Mouse (Mus musculus): ENCODE measurements around the gene Rars2. TPM values are rescaled to one million over a fixed set of nuclear protein-coding genes. Genes with fewer than 3 reads are reported as not detected.

Gene Rars2
- polyA plus RNA-seq, 1 experiment from 2014 or later: 74.5 TPM

DNA sequence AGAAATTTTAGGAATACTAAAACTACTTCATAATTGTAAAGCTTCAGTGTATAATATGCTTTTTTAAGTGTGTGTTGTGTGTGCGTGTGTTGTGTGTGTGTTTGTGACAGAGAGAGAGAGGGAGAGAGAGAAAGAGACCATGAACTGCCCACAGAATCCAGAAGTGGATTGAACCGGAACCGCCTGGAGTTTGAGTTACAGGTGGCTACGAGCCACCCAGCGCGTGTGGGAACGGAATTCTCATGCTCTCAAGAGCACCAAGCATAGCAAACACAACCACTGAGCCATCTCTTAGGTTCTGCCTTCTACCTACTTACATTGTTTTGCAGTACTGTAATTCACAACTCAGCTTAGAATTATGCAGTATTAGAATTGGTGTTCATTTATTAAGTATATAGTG is 19.4 kb downstream of the Rars2 start:
- Histone ChIP-seq H3K4me2 (ENCODE audit: low read depth, low read length) (no peak overlapping the region), H3K9ac (ENCODE audit: low read depth, low read length) (no peak overlapping the region), H3K36me3 (ENCODE audit: control insufficient read depth, insufficient read depth, low read length) (peaks cover 8% of the 10 kb centered on the region; the same call in 1 of the 2 replicates), H3K4me3 (ENCODE audit: low read length) (no peak overlapping the region), H3K27me3 (replicated peaks; ENCODE audit: control insufficient read depth, insufficient read depth, low read length) (no peaks in the 10 kb centered on the region), H3K9me3 (ENCODE audit: control insufficient read depth, low read length) (no peaks in the 10 kb centered on the region), H3K4me1 (ENCODE audit: control insufficient read depth, insufficient read depth, low read length) (no peaks in the 10 kb centered on the region), H3K27ac (ENCODE audit: low read length) (no peak overlapping the region)
- ATAC-seq: no peak
- 97% methylated on average over 7 of the region's 7 CpGs for WGBS

DNA sequence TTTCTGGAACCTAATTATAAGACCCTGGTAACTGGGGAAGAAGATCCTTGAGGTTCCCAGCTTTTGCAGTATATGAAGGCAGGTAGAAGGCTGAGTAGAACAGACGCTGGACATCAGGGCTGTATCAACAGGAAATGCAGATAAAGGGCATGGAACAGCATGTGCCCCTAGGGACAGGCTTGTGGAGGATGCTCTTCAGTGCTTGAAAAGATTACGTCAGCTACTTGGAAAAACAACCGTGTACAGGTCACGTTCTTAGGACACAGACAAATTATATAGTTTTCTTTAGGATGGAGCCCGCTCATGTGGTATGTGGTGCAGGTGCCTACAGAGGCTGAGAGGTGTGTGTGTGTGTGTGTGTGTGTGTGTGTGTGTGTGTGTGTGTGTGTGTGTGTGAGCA is 21.3 kb downstream of the Rars2 start:
- Histone ChIP-seq H3K9me3 (ENCODE audit: control insufficient read depth, low read length) (no peaks in the 10 kb centered on the region), H3K36me3 (ENCODE audit: control insufficient read depth, insufficient read depth, low read length) (peaks cover 11% of the 10 kb centered on the region), H3K4me2 (ENCODE audit: low read depth, low read length) (no peak overlapping the region), H3K4me1 (ENCODE audit: control insufficient read depth, insufficient read depth, low read length) (no peaks in the 10 kb centered on the region), H3K9ac (ENCODE audit: low read depth, low read length) (no peak overlapping the region), H3K4me3 (ENCODE audit: low read length) (no peak overlapping the region), H3K27ac (ENCODE audit: low read length) (no peak overlapping the region), H3K27me3 (replicated peaks; ENCODE audit: control insufficient read depth, insufficient read depth, low read length) (no peaks in the 10 kb centered on the region)
- 85% methylated on average over 5 of the region's 5 CpGs for WGBS
- ATAC-seq: no peak

DNA sequence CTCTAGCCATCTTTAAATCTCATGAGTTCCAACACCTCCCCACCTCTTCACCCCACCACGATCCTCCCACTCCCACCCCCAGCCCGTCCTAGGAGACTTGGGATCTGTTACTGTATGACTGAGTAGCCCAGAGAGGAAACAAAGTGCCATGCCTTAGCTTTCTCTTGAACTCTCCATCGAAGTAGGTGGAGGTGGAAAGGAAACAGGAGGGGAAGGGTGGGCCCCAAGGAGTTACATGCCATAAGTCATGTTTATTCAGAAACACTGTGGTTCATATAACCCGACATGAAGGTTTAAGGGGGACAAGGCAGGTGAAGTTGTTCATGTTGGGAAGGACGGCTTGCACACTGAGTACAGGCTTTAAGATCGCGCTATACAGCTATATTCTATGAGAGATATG is 22.6 kb downstream of the Rars2 start:
- no peaks in the 10 kb centered on the region for H3K9me3 ChIP-seq (ENCODE audit: control insufficient read depth, low read length)
- no peak overlapping the region for H3K4me3 ChIP-seq (ENCODE audit: low read length)
- no peak overlapping the region for H3K9ac ChIP-seq (ENCODE audit: low read depth, low read length)
- no peaks in the 10 kb centered on the region for H3K27me3 ChIP-seq (replicated peaks; ENCODE audit: control insufficient read depth, insufficient read depth, low read length)
- no peak for ATAC-seq
- peaks cover 11% of the 10 kb centered on the region for H3K36me3 ChIP-seq (ENCODE audit: control insufficient read depth, insufficient read depth, low read length)
- 88% methylated on average over 7 of the region's 7 CpGs for WGBS
- H3K27ac ChIP-seq (ENCODE audit: low read length): no peak overlapping the region
- H3K4me2 ChIP-seq (ENCODE audit: low read depth, low read length): no peak overlapping the region
- H3K4me1 ChIP-seq (ENCODE audit: control insufficient read depth, insufficient read depth, low read length): no peaks in the 10 kb centered on the region

DNA sequence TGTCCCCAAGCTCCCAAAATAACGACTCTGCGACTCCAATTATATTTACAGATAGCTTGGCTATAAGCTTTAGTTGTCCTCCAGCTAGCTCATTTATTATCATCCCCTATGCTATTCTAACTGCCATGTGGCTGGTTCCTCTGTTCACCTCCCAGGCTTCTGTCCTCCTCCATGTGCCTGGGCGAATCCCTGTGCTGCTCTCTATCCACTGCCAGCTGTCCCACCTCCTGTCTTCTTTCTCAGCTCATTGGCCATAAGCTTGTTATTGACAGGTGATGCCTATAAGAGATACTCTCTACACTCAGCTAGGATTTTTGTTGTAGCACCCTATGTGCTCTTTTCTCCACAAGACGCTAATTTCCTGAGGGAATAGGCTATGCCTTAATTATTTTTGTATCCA is 23.1 kb downstream of the Rars2 start:
- Histone ChIP-seq H3K27ac (ENCODE audit: low read length) (no peak overlapping the region), H3K4me3 (ENCODE audit: low read length) (no peak overlapping the region), H3K36me3 (ENCODE audit: control insufficient read depth, insufficient read depth, low read length) (peaks cover 11% of the 10 kb centered on the region), H3K9ac (ENCODE audit: low read depth, low read length) (no peak overlapping the region), H3K4me2 (ENCODE audit: low read depth, low read length) (no peak overlapping the region), H3K9me3 (ENCODE audit: control insufficient read depth, low read length) (no peaks in the 10 kb centered on the region), H3K27me3 (replicated peaks; ENCODE audit: control insufficient read depth, insufficient read depth, low read length) (no peaks in the 10 kb centered on the region), H3K4me1 (ENCODE audit: control insufficient read depth, insufficient read depth, low read length) (no peaks in the 10 kb centered on the region)
- 84% methylated on average over 4 of the region's 4 CpGs for WGBS
- ATAC-seq: no peak

DNA sequence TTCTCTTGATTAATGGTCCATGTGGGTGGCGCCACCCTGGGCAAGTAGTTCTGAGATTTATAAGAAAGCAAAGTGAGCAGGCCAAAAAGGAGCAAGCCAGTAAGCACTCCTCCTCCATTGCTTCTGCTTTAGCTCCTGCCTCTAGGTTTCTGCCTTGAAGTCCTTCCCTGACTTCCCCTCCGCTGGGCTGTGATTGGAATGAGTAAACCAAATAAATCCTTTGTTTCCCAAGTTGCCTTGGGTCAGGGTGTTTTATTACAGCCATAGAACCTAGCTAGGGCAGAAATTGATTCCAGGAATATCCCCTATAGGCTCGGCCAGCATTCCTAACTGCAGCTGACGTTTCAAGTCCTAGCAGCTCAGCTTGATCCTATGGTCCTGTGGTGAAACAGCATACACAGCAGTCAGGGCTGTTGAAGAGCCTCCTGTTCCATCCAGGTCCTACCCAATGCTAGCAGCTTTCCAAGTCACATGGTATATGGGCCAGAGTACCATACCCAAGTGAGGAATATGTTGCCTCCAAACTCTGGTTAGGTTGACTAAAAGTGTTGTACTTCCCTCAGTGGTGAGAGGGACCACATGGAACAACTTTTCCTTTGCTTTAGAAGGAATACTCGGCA is 25.1 kb downstream of the Rars2 start:
- H3K27me3 ChIP-seq (replicated peaks; ENCODE audit: control insufficient read depth, insufficient read depth, low read length): no peaks in the 10 kb centered on the region
- no peak overlapping the region for H3K4me3 ChIP-seq (ENCODE audit: low read length)
- no peak overlapping the region for H3K27ac ChIP-seq (ENCODE audit: low read length)
- peaks cover 11% of the 10 kb centered on the region for H3K36me3 ChIP-seq (ENCODE audit: control insufficient read depth, insufficient read depth, low read length)
- no peaks in the 10 kb centered on the region for H3K9me3 ChIP-seq (ENCODE audit: control insufficient read depth, low read length)
- H3K9ac ChIP-seq (ENCODE audit: low read depth, low read length): no peak overlapping the region
- ATAC-seq: no peak
- 82% methylated on average over 5 of the region's 5 CpGs for WGBS
- H3K4me1 ChIP-seq (ENCODE audit: control insufficient read depth, insufficient read depth, low read length): no peaks in the 10 kb centered on the region
- no peak overlapping the region for H3K4me2 ChIP-seq (ENCODE audit: low read depth, low read length)

DNA sequence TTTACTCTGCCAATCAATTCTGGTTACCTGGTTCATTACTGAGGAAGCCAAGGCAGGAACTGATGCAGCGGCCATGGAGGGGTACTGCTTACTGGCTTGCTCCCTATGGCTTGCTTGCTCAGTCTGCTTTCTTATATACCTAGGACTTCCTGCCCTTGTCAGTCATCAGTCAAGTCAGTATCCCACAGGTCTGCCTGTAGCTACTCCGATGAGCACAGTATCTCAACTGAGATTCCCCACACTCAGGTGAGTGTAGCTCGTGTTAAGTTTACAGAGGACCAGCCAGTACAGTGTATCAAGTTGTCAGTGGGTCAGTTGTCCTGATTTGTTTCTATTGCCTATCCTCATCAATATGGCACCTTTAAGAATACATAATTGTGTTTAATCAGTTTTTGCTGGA is 26.0 kb downstream of the Rars2 start:
- Histone ChIP-seq H3K27ac (ENCODE audit: low read length) (no peak overlapping the region), H3K4me3 (ENCODE audit: low read length) (no peak overlapping the region), H3K4me1 (ENCODE audit: control insufficient read depth, insufficient read depth, low read length) (no peaks in the 10 kb centered on the region), H3K27me3 (replicated peaks; ENCODE audit: control insufficient read depth, insufficient read depth, low read length) (no peaks in the 10 kb centered on the region), H3K36me3 (ENCODE audit: control insufficient read depth, insufficient read depth, low read length) (peaks cover 11% of the 10 kb centered on the region), H3K9me3 (ENCODE audit: control insufficient read depth, low read length) (no peaks in the 10 kb centered on the region), H3K9ac (ENCODE audit: low read depth, low read length) (no peak overlapping the region), H3K4me2 (ENCODE audit: low read depth, low read length) (no peak overlapping the region)
- no peak for ATAC-seq
- WGBS: 100% methylated on average over 3 of the region's 3 CpGs

DNA sequence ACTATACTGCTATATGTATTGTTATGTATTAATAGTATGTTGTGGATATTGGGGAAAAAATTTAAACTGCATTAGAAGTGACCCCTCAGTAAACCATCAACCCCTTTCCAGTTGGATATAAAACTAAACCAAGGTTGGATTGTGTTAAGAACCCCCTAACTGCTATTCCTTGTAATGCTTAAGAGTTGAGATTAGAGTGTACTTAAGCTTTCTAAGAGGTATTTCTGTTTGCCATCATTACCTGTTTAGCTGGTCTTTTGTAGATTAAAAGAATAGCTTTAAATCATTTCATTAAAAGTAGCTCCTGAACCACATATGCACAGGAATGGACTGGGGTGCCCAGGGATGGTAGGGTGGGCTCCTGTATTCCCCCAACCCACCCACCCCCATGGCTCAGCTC is 30.0 kb downstream of the Rars2 start:
- no peak overlapping the region for H3K4me2 ChIP-seq (ENCODE audit: low read depth, low read length)
- no peak for ATAC-seq

DNA sequence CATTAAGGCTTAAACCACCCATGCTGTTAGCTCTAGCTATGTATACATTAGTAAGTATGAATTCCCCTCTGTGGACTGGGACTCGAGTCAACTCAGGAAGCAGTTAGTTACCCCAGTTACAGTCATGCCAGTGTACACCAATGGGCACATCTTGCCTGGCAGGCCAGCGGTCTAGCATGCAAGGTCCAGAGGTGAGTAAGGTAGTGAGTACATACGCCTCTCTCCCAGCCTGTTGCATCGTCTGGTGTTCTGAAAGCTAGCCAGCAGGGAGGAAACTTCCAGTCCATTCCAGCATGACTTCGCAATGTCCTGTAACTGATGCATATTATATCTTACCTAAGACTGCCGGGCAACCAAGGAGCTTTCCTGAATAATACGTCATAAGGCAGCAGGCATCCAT is 38.4 kb downstream of the Rars2 start:
- no peaks in the 10 kb centered on the region for H3K27me3 ChIP-seq (replicated peaks; ENCODE audit: control insufficient read depth, insufficient read depth, low read length)
- no peak overlapping the region for H3K27ac ChIP-seq (ENCODE audit: low read length)
- H3K4me1 ChIP-seq (ENCODE audit: control insufficient read depth, insufficient read depth, low read length): no peaks in the 10 kb centered on the region
- H3K4me3 ChIP-seq (ENCODE audit: low read length): no peak overlapping the region
- ATAC-seq: no peak
- H3K9me3 ChIP-seq (ENCODE audit: control insufficient read depth, low read length): no peaks in the 10 kb centered on the region
- no peak overlapping the region for H3K4me2 ChIP-seq (ENCODE audit: low read depth, low read length)
- peaks cover 17% of the 10 kb centered on the region for H3K36me3 ChIP-seq (ENCODE audit: control insufficient read depth, insufficient read depth, low read length)
- no peak overlapping the region for H3K9ac ChIP-seq (ENCODE audit: low read depth, low read length)
- 90% methylated on average over 7 of the region's 7 CpGs for WGBS

More for the DNA sequence above, 30.0 kb downstream of the Rars2 start:
- Histone ChIP-seq H3K9me3 (ENCODE audit: control insufficient read depth, low read length) (no peaks in the 10 kb centered on the region), H3K4me1 (ENCODE audit: control insufficient read depth, insufficient read depth, low read length) (no peaks in the 10 kb centered on the region), H3K27ac (ENCODE audit: low read length) (no peak overlapping the region), H3K36me3 (ENCODE audit: control insufficient read depth, insufficient read depth, low read length) (peaks cover 12% of the 10 kb centered on the region), H3K27me3 (replicated peaks; ENCODE audit: control insufficient read depth, insufficient read depth, low read length) (no peaks in the 10 kb centered on the region), H3K9ac (ENCODE audit: low read depth, low read length) (no peak overlapping the region), H3K4me3 (ENCODE audit: low read length) (no peak overlapping the region)

DNA sequence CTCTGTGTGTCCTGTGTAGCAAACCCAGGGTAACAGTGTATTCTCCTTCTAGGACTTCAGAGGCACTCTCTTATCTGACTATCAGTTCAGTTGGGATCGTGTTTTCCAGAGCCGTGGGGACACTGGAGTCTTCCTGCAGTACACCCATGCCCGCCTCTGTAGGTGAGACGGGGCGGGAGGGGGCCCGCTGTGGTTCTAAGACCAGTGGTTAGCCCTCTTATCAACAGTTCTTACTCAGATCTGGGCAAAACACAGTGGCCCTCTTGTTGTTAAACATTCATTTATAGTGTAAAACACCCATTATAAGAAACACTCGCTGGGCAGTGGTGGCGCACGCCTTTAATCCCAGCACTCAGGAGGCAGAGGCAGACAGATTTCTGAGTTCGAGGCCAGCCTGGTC is 41.3 kb downstream of the Rars2 start:
- no peak for ATAC-seq
- Histone ChIP-seq H3K9ac (ENCODE audit: low read depth, low read length) (no peak overlapping the region), H3K27ac (ENCODE audit: low read length) (no peak overlapping the region), H3K4me1 (ENCODE audit: control insufficient read depth, insufficient read depth, low read length) (no peaks in the 10 kb centered on the region), H3K4me3 (ENCODE audit: low read length) (no peak overlapping the region), H3K9me3 (ENCODE audit: control insufficient read depth, low read length) (no peaks in the 10 kb centered on the region), H3K4me2 (ENCODE audit: low read depth, low read length) (no peak overlapping the region), H3K36me3 (ENCODE audit: control insufficient read depth, insufficient read depth, low read length) (peaks cover 22% of the 10 kb centered on the region), H3K27me3 (replicated peaks; ENCODE audit: control insufficient read depth, insufficient read depth, low read length) (no peaks in the 10 kb centered on the region)
- WGBS: 93% methylated on average over 10 of the region's 10 CpGs

DNA sequence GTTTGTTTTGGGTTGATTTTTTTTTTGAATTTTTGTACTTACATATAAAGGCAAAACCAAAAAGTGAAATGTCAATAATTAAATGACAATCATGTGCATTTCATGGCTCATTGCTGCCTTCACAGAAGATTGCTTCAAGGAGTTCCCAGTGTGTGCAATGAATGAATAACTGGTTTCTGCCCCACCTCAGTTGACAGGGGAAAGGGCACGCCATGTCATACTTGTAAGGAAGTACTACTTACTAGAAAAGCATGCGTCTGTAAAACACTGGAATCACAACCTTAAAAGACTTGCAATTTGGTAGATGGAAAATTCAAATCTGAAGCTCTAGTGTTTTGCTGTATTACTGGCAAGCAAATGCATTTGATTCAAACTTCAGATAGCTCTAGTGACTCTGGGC is 44.3 kb downstream of the Rars2 start:
- WGBS: 81% methylated on average over 2 of the region's 2 CpGs
- H3K27me3 ChIP-seq (replicated peaks; ENCODE audit: control insufficient read depth, insufficient read depth, low read length): no peaks in the 10 kb centered on the region
- H3K4me2 ChIP-seq (ENCODE audit: low read depth, low read length): no peak overlapping the region
- no peak overlapping the region for H3K4me3 ChIP-seq (ENCODE audit: low read length)
- H3K9me3 ChIP-seq (ENCODE audit: control insufficient read depth, low read length): no peaks in the 10 kb centered on the region
- H3K9ac ChIP-seq (ENCODE audit: low read depth, low read length): no peak overlapping the region
- no peak overlapping the region for H3K27ac ChIP-seq (ENCODE audit: low read length)
- H3K4me1 ChIP-seq (ENCODE audit: control insufficient read depth, insufficient read depth, low read length): no peaks in the 10 kb centered on the region
- peaks cover 29% of the 10 kb centered on the region for H3K36me3 ChIP-seq (ENCODE audit: control insufficient read depth, insufficient read depth, low read length)
- ATAC-seq: no peak
